Mouse (Mus musculus): ENCODE measurements around the gene Dynll2.

Gene Dynll2

GRCm38 (mm10) chr11:87986831-87987793, at the start of gene Dynll2:
Gene Dynll2, minus strand, starts transcription at chr11:87987533.
- peak; percentile 62 to 67 for DNase-seq

GRCm38 (mm10) chr11:88036761-88037251, 49.5 kb upstream of the Dynll2 start:
- DNase-seq = no peak

GRCm38 (mm10) chr11:88035970-88036369, 48.6 kb upstream of the Dynll2 start:
- DNase-seq = no peak

GRCm38 (mm10) chr11:88031753-88032152, 44.4 kb upstream of the Dynll2 start:
- no peak for DNase-seq

DNA sequence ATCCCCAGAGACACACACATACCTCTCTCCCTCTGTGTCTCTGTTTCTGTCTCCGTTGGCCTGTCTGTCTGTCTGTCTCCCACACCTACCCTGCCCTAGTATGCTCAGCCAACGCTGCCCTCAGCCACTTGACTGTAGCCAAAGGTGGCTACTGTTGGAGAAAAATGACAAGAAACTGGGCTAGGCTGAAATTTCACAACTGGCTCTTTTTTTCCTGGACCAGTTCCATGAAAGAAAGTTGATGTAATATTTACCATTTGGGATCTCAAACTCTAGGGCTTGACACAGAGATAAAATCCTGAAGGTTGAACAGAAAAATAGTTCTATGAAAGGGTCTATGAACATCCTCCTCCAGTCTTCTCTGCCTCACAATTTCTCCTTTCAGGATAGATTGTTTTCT, 43.5 kb upstream of the Dynll2 start:
- no peak for DNase-seq

DNA sequence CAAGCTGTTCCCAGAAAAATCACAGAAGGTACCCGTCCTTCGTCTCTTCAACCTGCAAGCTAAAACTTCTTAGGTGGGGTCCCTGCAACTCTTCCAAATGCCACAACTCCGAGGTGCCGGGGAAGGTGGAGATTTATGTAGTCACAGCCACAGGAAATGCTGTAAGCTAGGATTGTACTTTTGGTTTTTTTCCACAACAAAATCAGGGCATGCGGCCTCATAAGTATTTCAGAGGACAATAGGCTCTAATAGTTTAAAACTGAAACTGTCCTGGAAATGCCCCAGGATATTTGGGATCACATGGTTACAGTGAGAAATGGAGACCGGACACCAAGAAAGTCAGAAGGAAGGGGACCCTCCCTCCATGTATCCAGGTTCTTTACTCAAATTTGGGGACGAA, 42.9 kb upstream of the Dynll2 start:
- no peak for DNase-seq

- DNase-seq = no peak
Measured at GRCm38 (mm10) chr11:88028193-88028684, 40.9 kb upstream of the Dynll2 start.

DNA sequence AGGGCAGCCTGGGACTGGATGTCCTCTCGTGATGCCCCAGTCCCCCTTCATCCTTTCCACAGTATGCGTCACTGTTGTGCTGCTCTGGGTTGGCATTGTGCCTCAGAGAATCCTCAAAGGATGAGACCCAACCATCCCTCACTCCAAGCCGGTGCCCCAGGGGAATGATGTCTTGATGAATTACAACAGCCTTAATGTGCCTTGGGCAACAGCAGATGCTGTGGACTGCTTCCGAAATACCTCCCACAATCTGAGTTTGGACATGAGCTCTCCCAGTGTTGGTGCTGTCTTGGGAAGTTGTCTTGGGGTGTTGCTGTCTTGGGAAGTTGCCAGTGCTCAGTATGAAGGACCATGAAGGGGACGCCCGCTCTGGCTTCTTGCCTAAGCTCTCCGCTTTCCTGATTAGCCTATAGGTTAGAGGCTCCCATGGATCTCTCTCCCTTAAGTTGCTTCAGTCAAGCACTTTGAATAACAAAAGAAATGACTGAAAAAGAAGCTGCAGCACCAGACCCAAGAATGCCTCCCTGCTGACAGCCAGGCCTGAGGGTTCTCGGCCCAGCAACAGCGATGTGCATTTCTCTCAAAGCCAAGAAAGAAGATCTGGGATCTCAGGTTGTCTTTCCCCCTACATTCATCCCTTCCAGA, 40.2 kb upstream of the Dynll2 start:
- DNase-seq = no peak

- DNase-seq = no peak
Measured at GRCm38 (mm10) chr11:88023933-88024332, 36.6 kb upstream of the Dynll2 start.

- no peak for DNase-seq
Measured at GRCm38 (mm10) chr11:88015795-88016194, 28.5 kb upstream of the Dynll2 start.

- DNase-seq = no peak
Measured at GRCm38 (mm10) chr11:88015161-88015560, 27.8 kb upstream of the Dynll2 start.

GRCm38 (mm10) chr11:88013632-88014031, 26.3 kb upstream of the Dynll2 start:
- no peak for DNase-seq

- no peak for DNase-seq
Measured at GRCm38 (mm10) chr11:88012621-88013244, 25.4 kb upstream of the Dynll2 start.

GRCm38 (mm10) chr11:88011914-88012419, 24.6 kb upstream of the Dynll2 start:
- DNase-seq = no peak

- no peak for DNase-seq
Measured at GRCm38 (mm10) chr11:88011208-88011913, 24.0 kb upstream of the Dynll2 start.

DNA sequence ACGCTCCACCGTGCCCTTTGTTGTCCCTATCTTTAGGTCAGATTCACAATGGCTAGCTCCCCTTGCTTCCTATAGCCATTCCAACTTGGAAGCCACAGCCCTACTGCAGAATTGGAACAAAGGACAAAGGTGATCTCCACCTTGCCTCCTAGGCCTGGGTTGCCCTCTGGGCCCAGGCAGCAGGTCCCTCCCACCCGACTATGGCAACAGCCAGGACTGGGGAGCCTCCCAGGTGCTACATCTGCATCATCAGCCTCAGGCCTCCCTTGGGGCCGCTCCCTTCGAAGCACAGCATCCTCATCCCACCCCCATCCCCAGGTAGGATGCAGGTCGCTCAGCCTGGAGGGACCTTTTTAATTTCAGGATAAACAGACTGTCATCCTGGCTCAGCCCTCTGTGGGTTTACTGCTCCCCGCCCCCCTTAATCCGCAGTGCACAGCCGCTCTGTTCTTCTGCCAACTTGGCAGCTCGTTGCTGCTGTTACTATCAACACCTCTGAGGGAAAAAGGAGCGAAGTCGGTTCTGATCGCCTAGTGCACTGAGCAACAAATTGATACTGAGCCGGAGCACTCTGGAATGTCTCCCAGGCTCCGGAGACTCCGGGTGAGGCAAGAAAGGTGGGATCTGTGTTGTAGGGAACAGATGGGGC, 22.3 kb upstream of the Dynll2 start:
- DNase-seq = no peak

DNA sequence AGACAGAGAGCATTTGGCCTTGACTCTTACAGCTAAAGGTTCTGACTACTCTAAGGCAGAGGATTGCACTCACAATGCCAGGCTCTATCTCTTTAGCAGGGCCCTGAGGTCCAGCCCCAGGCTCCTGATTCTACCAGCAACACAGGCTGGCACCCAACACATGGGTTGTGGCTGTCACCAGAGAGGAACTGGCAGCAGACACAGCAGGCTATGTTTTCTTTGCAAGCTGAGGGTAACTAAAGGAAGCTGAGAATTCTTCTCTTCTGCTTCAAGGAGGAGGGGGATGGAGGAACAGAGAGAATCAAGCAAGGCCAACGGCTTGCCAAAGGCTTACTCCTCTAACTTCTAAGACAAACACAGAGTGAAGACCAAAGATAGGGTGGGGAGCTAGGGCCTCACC, 21.3 kb upstream of the Dynll2 start:
- no peak for DNase-seq

- DNase-seq = no peak
Measured at GRCm38 (mm10) chr11:88004123-88004522, 16.8 kb upstream of the Dynll2 start.

DNA sequence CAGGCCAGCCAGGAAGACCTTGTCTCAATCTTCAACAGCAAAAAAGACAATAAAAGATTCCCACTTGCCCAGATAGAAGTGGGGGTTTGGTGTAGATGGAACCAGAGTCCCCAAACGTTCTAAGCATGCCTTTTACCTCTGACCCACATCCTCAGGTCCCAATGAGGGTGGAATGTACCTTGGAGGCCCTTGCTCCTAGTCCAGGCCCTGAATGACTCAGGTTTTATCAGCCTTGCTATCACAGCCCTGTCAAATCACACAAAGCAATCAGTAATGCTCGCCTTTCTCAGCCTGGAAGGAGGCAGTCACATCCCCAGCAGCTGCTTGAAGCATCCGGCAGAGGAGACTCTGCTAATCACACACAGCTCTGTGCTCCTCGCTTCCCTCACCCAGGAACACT, 15.4 kb upstream of the Dynll2 start:
- DNase-seq = no peak

DNA sequence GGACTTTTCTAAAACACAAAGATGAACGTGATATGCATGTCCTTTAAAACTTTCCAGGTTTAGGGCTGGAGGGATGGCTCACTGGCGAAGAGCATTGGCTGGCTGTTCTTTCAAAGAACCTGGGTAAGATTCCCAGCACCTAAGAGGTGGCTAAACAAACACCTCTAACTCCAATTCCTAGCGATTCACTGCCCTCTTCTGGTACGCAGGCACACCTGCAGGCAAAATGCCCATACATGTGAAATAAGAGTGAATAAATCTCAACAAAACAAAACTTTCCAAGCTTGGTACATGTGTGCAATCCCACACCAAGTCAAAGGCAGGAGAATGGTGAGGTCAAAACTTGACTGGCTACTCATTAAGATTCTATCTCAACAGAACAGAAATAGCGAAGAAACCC, 12.4 kb upstream of the Dynll2 start:
- no peak for DNase-seq

DNA sequence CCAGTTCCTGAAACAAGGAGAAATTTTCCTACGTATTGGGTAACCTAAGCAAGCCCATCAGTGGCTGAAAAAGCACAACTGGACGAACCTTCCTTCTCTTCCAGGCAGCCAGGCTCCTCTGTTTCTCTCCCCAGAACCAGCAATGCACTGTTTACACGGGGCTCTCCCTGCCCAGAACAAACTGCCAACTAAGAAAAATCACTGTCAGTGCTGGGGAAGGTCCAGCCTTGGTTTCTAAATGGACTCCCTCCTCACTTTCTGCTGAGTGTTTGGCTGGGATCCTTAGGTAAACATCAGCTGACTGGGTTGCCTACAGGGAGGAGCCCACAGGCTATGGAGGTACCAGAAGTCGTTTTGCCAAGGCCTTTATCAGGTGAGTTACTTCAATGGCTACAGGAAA, 4.5 kb upstream of the Dynll2 start:
- no peak for DNase-seq

GRCm38 (mm10) chr11:87987861-87988260, 528 bp upstream of the Dynll2 start:
- DNase-seq = no peak
